Mouse (Mus musculus): ENCODE data around the gene Mcur1. TPM values are rescaled to one million over a fixed set of nuclear protein-coding genes. Genes with fewer than 3 reads are reported as not detected.
A peak's percentile ranks its signal among the peaks of the same experiment; 100 is the strongest.

The Mcur1 gene
- total RNA-seq, 2 experiments from 2014 or later = 26.5 to 28.7 TPM

DNA sequence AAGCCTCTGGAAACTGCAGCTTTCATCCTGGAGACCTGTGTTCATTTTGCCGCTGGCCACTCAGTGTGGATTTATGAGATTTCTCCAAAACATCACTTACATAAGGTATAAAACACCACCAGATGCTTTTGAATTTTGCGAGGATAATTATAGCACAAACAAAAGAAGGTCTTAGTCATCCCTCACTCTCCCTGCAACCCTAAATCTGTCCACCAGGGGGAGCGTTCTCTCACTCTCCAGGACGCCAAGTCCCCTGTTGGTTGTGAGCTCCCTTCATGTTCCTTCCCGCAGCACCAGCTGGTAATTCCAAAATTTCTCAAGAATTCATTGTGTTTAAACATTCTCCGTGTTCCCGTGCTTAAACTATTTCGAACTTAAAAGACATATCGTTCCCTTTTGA lies 5.4 kb upstream of the Mcur1 start:
- DNase-seq = peak; percentile 33

DNA sequence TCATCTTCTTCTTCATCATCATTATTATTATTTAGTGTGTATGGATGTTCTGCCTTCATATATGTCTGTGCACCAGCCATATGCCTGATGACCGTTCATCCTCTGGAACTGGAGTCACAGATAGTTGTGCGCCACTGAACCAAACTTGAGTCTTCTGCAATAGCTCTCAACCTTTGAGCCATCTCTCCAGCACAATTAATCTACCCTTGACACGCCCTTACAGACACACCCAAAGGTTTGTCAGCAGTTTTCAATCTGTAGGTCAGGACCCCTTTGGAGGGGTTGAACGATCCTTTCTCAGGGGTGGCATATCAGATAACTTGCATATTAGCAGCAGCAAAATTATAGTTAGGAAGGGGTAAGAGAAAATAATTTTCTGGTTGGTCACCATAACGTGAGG lies 4.7 kb upstream of the Mcur1 start:
- no peak for DNase-seq

DNA sequence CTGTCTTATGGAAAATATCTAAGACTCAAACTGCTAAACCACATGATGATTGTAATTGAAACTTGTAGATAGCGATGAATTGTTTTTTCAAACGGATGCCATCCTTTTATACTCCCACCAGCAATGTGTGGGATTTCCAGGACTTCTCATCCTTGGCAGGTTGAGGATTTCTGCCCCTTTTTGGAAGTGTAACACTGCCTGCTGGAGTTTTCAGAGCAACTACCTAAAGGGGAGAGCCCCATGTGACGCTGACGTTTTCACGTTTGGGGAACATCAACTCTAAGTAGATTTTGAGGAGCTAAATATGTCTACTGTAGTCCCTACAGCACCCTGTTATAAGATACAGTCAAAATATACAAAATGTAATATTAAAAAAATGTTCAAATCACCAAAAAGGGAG lies 2.7 kb upstream of the Mcur1 start:
- DNase-seq = no peak

DNA sequence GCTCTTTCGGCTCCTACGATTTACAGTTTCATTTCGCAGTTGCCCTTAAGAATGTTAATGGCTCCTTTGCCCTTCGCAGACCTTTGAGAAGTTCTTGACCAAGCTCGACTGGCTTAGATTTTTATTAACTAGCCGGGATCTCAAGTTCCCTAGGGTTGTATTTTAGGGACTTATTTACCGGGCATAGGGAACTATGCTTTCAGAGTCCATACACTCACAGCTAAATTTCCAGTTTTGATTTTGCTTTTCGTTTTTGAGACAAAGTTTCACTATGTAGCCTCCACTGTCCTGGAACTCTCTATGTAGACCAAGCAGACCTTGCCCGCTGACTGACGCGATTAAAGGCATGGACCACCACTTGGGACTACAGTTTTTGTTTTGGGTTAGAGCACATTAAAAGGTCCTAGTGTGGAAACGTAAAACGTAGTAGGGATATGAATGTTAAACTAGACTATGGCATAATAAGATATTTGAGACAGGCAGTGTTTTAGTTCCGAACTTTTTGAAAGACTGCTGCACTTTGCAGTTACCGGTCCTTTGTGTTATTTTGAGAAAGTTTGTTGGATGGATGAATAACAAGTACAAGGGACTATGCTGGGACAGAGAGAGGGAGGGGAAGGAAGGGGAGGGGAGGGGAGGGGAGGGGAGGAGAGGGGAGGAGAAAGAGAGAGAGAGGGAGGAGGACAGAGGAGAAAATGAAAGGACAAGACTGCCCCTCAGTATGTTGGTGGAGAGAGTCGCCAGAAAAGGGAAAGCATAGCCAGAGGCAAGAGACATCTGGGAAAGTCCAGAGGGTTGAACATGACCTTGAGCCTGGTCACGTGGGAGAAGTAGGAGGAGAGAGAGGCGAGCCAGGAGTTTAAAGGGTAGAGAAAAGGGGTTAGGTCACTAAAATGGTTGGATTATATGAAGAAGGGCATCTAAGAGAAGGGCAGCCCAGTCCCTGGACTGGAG lies 744 bp upstream of the Mcur1 start:
- peak; percentile 55 for DNase-seq

DNA sequence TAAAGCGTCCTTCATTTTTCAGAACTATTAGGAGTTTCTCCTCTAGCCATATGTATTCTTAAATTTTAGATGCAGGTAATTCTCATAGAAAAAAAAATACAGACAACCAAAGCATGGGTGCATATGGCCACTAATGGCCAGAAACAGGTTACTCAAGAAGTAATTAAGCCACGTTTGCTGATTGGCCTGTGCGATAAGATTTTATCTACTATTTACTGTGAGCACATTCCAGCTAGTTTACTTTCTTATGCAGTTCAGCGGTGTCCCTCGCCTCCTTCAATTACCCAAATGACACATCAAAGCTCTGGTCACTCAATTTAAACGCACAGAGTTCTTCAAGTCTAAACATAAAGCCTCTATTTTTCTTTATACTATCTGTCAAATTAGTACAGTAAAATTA lies 1.0 kb downstream of the Mcur1 start:
- DNase-seq = no peak

DNA sequence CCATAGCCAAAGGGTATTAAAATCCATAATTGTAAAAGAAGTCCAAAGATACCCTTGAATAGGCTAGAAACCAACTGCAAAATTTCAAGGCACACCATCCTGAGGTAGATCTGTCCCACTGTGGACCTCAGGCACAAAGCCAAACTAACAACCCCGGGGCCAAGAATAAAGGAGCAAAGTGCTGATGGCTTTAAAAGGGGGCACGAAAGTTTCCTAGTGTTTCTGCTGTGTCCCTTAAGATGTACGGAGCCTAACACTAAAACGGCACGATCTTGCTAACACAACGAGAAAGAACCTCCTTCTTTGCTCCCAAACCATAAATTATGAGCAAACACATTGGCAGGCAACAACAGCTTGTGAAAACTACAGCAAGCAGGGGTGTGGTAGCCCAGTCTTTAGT lies 1.6 kb downstream of the Mcur1 start:
- no peak for DNase-seq

DNA sequence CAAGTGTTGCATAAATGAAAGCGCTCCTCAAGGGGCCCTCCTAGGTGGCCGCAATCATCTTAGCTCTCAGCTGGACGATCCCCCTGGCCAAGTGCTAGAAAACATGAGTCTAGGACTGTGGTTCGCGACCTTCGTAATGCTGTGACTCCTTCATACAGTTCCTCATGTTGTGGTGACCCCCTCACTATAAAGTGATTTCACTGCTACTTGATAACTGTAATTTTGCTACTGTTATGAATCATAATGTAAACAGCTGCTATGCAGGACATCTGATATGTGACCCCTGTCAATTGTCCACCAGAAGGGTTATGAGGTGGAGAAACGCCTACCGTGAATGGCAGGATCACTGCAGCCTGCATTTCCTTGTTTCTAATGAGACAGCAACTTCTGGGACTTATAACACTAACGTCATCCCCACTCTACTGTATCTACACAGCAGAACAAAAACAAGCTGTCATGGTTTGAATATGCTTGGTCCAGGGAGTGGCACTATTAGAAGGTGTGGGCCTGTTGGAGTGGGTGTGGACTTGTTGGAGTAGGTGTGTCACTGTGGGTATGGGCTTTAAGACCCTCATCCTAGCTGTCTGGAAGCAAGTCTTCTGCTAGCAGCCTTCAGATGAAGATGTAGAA lies 3.0 kb downstream of the Mcur1 start:
- DNase-seq = no peak

DNA sequence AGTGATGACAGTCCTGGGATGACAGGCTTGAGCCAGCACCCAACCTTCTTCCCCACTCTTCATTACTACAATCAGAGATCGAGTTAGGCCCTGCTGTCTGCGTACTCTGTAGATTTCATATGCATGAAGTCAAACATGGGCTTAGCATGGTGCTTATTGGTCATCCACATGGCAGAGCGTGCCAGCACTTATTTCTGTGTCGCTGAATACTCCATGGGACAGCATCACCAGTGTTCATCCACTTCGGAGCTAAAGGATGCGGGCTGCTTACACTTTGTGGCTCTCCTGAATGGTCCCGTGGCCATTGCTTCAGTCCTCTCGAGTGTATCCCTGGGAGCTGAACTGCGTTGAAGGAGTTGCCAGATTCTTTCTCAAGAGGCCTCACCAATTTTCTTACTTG lies 4.7 kb downstream of the Mcur1 start:
- no peak for DNase-seq

DNA sequence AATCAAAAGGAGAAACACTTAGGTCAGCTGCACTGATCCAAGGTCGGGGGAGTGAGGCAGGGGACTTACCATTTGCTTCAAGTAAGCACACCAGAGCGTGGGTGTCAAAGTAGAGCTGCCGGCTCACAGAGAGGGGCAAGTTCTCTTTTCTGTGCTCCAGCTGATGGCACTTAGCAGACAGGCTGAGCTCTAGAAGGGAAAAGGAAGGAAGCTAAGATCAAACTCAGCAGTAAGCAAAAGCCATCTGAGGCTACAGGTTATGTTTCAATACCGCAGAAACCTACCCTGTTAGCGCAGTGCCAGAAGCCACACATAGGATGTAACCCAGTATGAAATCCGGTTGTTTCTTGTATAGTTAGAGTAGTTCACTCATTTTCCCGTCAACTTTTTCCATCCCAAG lies 5.2 kb downstream of the Mcur1 start:
- DNase-seq = no peak

DNA sequence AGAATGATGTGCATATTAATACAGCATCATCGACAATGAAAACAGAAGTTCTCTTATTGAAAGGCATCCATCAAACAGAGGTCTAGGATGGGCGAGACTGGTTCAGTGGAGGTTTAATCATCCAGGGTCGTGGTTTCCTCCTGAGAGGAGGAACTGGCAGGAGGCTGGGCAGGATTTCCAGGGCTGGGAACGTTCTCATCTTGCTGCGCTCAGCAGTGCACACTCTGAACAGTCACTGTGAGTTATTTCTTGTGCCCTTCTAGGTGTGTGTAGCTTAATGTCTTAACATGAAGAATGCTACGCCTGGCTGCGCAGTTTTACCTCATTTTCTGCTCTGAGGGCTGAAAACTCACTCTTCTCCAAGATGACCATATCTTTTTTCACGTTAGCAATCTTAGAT lies 9.3 kb downstream of the Mcur1 start:
- no peak for DNase-seq

DNA sequence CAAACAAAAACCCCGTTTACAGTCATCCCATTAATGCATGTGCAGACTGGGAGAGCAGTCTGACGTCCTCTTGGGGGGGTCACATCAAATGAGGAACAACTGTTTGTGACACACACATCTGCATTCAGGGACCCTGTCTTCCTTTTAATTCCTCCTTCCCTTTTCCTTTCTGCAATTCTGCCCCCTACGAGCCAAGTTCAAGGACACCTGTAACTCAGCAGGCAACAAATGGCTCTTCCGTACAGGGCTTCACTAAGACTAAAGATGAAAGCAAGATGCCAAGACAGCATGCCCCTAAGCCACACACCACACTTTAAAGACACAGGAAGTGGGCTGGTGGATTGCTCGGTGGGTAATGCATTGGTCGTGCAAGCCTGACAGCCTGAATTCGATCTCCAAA lies 10.1 kb downstream of the Mcur1 start:
- no peak for DNase-seq

DNA sequence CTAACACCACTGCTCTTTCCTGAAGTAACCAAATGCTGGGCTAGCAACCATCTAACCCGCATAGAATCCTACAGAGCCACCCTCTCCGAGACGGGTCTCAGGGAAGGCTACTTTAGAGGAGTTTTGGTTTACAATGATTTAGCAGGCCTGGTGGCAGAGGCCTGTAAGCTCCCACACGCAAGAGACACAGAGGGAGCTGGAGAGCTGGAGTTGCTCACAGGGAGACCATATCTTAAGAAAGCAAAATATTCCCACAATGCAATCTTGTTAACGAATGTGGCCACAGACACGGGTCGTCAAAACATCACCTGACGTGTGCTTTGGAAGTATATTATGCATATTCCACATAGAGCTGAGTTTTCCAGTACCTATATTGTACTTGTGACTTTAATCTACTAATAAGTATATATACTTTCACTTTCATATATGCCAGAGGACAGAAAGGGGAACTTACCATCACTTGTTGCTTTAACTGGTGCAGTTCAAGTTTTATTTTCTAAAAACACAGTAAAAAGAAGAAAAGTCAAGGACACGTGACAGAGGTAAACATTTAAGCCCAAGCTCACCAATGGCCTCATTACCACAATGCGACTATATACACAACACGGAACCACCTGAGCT lies 10.8 kb downstream of the Mcur1 start:
- DNase-seq = no peak

DNA sequence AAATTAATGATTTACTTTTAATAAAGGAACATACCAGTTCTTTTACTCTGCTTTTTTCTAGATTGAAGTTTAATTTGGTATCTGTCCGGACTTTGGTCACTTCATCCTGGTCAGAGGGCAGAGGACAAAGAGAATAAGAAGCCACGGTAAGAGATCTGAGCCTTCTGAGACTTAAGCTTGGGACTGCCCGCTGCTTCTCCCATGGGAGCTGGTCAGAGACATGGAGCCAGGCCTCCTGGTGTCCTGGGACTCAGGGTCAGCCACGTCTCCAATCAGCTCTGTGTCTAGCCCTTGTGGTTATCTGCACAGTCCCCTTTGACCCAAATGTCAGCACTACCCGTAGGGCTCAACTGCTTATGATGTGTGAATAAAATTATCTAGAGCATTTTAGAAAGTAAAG lies 11.4 kb downstream of the Mcur1 start:
- no peak for DNase-seq

DNA sequence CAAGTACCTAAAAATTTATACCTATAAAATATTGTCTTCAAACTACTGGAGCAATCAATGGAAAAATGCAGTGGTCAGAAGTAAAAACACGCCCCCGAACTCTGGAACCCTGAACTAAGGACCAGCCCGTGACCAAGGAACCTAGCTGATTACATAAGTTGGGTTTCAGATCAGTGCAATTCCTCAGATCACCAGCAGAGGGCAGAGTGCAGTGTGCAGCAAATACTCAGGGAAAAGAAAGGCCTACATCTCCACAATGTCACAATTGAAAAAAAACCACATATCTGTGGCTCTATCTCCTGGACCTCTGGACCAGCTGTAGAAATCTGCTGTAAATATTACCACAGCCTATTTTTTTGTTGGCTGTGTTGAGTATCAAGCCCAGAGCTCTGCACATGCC lies 13.1 kb downstream of the Mcur1 start:
- DNase-seq = peak; percentile 62

DNA sequence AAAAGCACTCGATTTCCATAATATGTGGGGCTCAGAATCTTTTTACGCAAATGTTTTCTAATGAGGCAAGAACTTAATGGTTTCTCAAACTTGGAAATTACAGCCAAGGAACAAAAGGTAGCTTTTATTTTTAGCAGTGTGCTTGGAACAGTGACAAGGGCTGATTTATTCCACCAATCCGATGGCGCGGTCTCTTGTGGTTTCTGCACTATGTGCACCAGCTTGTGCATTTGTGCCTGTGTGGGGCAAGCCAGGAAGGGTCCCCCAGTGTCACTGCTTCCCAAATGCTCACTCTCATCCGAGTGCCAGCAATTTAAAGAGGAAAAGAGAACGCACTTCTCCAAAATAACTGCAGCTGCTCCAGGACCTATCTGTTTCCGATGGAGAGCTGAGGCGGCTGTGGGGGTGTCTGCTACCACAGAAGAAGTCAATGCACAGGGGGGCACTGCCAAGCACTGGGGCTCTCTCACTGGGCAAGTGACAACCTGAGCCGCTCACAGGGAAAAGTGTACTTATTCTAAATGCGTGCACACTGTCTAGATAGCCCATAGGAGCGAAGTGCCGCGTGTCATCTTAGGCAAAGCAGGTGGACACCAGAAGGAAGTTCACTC lies 19.7 kb downstream of the Mcur1 start:
- no peak for DNase-seq

DNA sequence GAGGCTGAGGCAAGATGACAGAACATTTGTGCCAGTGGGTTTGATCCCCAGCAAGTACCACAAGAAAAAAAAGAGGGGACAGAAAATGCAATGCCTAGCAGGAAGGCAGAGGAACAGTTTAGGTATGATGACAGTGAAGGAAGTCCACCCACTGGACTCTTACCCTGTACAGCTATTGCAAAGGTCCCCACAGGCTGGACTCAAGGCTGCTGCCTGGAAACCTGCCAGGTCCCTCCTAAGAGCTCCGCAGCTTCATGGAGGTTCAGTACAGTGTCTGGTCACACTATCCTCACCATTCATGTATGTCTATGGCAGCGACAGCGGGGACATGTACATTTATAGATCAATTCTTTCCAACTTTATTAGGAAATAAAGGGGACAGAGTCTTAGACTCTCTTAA lies 20.6 kb downstream of the Mcur1 start:
- no peak for DNase-seq

DNA sequence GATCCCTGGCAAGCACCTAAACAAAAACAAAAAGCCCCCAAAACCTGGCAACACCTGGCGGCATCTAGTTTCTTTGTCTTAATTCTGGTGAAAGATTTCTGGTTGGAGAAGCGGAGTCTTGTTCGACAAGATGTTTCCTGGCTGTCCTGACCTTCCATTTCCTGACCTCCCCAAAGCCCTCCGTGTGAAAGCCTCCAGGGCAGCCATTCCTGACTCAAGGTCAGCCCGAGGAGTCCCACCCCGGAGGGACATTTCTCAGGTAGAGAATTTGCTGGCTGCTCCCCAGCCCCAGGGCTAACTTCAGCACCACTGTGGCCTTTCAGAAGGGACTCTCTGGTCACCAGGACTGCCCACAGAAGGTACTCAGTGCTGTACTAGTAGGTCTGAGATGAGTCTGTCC lies 22.1 kb downstream of the Mcur1 start:
- no peak for DNase-seq

DNA sequence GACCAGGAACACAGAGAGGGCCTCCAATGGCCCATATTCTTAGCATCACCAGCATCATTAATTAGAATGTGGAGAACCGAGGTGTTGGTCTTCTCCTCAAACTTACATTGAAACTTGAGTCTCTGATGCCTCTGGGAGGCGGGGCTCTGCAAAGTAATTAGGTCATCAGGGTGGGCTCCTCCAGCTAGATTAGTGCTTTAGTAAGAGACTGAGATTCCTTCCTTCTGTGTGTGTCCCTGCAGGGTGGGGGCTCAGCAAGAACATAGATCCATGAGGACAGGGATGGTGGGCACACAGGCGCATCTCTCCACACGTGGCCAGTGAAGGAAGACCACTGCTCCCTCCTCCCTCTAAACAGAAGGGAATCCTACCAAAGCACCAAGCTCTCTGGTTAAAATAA lies 26.0 kb downstream of the Mcur1 start:
- DNase-seq = no peak

DNA sequence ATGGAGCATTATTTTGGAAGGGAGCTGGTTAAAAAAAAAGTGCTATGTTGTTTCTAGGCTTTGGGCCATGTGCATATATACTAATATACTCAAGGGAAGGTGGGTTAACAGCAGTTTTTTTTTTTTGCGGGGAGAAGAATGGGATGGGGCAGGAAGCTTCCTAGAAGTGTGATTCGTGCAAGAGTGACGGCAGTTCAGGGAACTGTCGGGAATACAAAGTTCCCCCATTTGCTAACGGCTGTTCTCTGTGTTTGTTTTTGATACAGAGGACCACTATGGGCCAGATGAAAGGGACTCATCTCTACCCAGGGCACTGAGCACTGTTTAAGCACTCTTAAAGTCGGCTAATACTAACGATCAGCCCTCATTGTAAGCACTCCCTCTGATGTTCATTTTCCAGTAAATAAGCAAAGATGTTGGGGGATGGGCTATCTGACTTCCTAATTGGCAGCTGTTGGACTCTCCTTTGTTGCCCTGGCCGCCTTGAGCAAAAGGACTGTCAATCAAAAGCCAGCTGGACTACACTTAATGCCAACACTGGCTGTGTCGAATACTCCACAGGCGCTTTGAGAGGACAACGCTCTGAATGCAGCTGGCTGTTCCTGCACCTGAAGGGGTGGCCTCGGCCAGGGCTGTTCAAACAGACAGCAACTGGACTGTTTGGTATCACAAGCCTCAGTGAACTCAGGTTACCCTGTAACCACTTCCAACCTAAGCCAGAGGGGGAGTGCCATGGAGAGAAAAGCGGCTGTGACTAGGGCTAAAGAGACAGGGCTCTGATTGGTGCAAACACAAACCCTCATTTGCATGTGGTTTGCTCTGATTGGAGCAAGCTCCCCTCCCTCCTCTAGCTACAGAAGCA lies 28.9 kb downstream of the Mcur1 start:
- DNase-seq = peak; percentile 68

DNA sequence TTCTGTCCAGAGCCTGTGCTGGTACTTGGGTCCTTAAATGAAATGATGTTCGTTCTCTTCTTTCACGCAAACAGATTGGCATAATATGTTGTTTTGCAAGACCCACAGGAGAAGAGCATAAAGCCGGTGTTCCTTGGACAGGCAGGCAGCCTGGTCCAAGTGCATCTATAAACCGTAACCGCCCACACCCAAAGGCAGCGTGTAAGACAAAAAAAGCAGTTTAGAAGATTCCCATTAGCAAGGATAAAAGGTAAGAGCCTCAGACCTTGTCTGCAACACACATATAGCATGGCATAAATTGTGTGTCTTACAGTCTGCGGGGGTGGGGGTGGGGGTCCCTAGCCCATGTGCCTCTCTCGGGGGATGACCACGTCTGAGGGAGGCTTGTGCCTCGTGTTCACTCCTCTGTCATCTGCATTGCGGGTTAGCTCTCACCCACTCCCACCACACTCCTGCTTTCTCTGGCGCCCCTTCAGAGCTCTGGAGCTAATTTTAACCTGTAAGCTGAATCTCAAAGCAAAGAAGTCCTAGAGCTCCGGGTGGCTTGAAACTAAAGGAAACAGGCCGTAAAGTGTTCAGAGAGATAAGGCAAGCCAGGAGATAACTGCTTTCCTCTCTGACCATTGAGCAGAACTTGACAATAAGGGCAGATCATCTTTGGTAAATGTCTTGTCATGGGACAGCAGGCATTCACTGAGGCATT lies 29.7 kb downstream of the Mcur1 start:
- no peak for DNase-seq

DNA sequence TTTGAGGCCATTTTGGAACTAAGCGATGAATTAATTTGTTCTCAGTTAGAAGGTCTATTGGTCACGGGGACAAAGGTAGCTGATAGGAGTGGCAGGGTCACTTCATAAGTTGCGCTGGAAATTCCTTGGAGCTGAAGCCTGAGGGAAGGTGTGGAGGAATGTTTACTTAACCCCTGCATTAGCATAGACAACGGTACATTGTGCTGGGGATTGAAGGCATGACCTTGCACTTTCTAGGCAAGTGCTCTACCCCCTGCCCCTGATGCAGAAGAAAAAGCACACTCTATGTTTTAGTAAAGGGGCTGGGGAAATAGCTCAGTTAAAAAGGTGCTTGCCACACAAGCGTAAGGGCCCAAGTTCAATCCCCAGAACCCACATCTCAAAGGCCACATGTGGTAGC lies 33.7 kb downstream of the Mcur1 start:
- DNase-seq = no peak
